Mouse (Mus musculus) hindbrain, embryonic 14.5 days (tissue): ENCODE results near the gene Cln6. TPM values are rescaled to one million over a fixed set of nuclear protein-coding genes. Genes with fewer than 3 reads are reported as not detected.
"Not testable (repeated sequence)": the region's sequence is repeated elsewhere in the genome, so short reads cannot be mapped to it uniquely, and the experiment has no call there.

ENCODE experiments used
- ATAC-seq: fragments of 200-750 bp; cut with Nextera tagmentation; 2 replicates; pipeline ENCODE4 v1.8.0; 2017; ENCODE audit warnings: moderate number of reproducible peaks, mild to moderate bottlenecking, moderate TSS enrichment, moderate library complexity; ENCODE audit not compliant: low FRiP score
- DNase-seq: peaks from one replicate; pipeline ENCODE4 v3.0.0-alpha.2; 2015; ENCODE audit warnings: low spot score
- H3K27ac ChIP-seq: fragments of 300-500 bp; sonication (generic); 2 replicates; pipeline ENCODE4 v1.5.1; 2014; ENCODE audit warnings: mild to moderate bottlenecking, moderate library complexity
- H3K27me3 ChIP-seq: fragments of 300-500 bp; sonication (generic); 2 replicates; pipeline ENCODE4 v1.6.1; 2014; ENCODE audit warnings: mild to moderate bottlenecking, low read length, mixed read lengths; ENCODE audit not compliant: control insufficient read depth, insufficient read depth
- H3K36me3 ChIP-seq: fragments of 300-500 bp; sonication (generic); replicated peaks from 2 replicates; pipeline ENCODE4 v1.6.1; 2014; ENCODE audit not compliant: control insufficient read depth, insufficient read depth
- H3K4me1 ChIP-seq: fragments of 300-500 bp; sonication (generic); replicated peaks from 2 replicates; pipeline ENCODE4 v1.6.1; 2014; ENCODE audit warnings: antibody characterized with exemption, low read length, mixed read lengths; ENCODE audit not compliant: control insufficient read depth, insufficient read depth
- H3K4me2 ChIP-seq: fragments of 300-500 bp; sonication (generic); replicated peaks from 2 replicates; pipeline ENCODE4 v1.6.1; 2014; ENCODE audit warnings: mild to moderate bottlenecking, moderate library complexity
- H3K4me3 ChIP-seq: fragments of 300-500 bp; sonication (generic); replicated peaks from 2 replicates; pipeline ENCODE4 v1.5.1; 2014; ENCODE audit warnings: mild to moderate bottlenecking, low read length
- H3K9ac ChIP-seq: fragments of 300-500 bp; sonication (generic); 2 replicates; pipeline ENCODE4 v1.6.1; 2014
- H3K9me3 ChIP-seq: fragments of 300-500 bp; sonication (generic); 2 replicates; pipeline ENCODE4 v1.6.1; 2016; ENCODE audit warnings: low read length; ENCODE audit not compliant: control insufficient read depth
- WGBS: fragments of 180-500 bp; shearing (Covaris S2); extraction: QIAGEN DNeasy Blood & Tissue Kit; methylation state at CpG from one replicate; pipeline ENCODE4 v1.1.7; 2014; 5-methylcytosine and 5-hydroxymethylcytosine counted together
- polyA plus RNA-seq: library from polyadenylated mRNA; unstranded; fragments of >200 nt; fragmentation: Nextera tagmentation; extraction: Ambion mirVana; gene quantifications from 2 replicates; pipeline ENCODE4 v1.2.1, GENCODE M21; 2014

Gene Cln6
- polyA plus RNA-seq, 1 experiment from 2014 or later = 7.1 TPM

DNA sequence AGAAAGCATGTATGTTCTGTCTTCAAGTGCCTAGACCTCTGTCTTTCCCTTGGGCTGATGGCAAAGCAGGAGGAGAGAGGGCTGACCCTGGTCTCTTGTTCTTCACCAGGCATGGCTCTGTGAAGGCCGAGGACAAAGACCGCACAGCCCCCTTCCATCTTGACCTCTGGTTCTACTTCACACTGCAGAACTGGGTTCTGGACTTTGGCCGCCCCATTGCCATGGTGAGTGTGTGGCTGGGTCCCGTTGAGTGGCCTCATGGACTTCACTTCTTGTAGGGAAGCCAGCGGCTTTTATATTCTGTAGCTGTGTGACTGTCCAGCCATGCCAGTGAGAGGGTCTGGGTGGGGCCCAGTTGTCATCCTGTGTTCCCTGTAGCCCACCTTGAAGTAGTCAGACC is 5.9 kb downstream of the Cln6 start:
- 96% methylated on average over 5 of the region's 5 CpGs for WGBS
- 0 out of 2 replicates have a peak, but pooled peaks cover 2% of the 10 kb centered on the region for H3K4me1 ChIP-seq
- no peak for ATAC-seq

DNA sequence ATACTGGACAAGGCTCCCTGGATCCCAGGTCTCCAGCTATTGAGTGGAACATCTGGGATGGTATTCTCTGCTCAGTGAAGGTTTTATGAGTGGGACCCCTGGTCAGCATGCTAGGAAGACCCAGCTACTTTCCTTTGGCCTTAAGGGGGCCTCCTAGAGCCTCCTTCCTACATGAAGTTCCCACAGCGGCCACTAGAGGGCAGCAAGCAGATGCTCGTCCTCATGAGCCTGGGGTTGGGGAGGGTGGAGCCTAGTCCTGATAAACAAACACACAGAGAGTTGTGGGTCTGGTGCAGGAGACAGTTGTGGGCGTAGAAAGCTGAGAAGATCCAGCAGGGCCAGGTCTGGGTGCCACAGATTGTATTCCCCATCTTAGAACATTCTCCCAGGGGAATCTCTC is 9.1 kb downstream of the Cln6 start:
- H3K4me2 ChIP-seq = no peak overlapping the region
- 4% methylated on average over 3 of the region's 3 CpGs for WGBS
- H3K4me1 ChIP-seq = no peaks in the 10 kb centered on the region
- H3K36me3 ChIP-seq = no peaks in the 10 kb centered on the region
- H3K27ac ChIP-seq = no peak overlapping the region
- H3K4me3 ChIP-seq = no peak overlapping the region
- ATAC-seq = peak; percentile 68; the same call in 1 of the 2 replicates
- DNase-seq = peak; percentile 84
- H3K27me3 ChIP-seq = no peaks in the 10 kb centered on the region
- no peak overlapping the region for H3K9ac ChIP-seq
- no peaks in the 10 kb centered on the region for H3K9me3 ChIP-seq

More for the DNA sequence above, 5.9 kb downstream of the Cln6 start:
- Histone ChIP-seq H3K4me3 (no peak overlapping the region), H3K4me2 (no peak overlapping the region), H3K27ac (no peak overlapping the region), H3K9ac (no peak overlapping the region), H3K36me3 (no peaks in the 10 kb centered on the region), H3K27me3 (no peaks in the 10 kb centered on the region), H3K9me3 (no peaks in the 10 kb centered on the region)
- no peak for DNase-seq

DNA sequence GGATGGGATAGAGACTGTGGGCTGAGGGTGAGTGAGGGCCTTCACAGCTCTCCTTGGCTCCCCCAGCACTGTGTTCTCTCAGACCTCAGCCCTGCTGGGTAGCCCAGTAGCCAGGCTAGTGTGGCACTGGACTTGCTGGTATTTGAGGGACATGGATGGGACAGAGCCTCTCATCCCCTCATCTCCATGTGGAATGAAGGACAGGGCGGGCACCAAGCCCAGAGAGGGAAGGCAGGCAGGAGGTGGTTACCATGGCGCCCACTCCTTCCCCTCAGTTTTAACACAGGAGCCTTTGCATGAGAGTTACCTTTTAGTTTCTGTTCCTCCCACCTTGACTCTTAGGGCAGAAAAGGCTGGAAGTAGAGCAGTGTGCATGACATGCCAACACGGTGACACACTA is 10.1 kb downstream of the Cln6 start:
- ATAC-seq (no peak), DNase-seq (no peak)
- Histone ChIP-seq H3K36me3 (no peaks in the 10 kb centered on the region), H3K9ac (no peak overlapping the region), H3K4me1 (no peaks in the 10 kb centered on the region), H3K4me2 (no peak overlapping the region), H3K4me3 (no peak overlapping the region), H3K27ac (no peak overlapping the region), H3K27me3 (no peaks in the 10 kb centered on the region), H3K9me3 (no peaks in the 10 kb centered on the region)
- WGBS = 78% methylated on average over 3 of the region's 3 CpGs

DNA sequence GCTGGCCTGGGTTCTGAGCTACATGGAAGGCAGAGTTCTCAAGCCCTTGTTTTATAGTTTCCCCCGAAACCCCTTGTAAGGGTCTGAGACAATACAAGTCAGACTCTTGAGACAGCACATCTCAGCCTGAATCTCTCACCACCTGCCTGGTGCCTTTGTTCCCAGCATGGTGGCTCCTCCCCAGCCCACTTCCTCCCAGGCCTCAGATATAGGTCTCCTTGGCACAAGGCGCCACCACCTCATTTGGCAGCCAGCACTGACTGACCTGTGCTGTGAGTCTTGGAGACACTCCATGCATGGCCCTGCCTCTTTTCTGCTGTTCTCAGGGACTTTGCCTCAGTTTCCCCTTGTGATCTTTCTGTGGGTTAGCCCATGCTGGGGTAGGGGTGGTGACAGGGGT is 13.0 kb downstream of the Cln6 start:
- H3K4me2 ChIP-seq = no peak overlapping the region
- 55% methylated on average over 2 of the region's 2 CpGs for WGBS
- no peak overlapping the region for H3K4me3 ChIP-seq
- H3K27me3 ChIP-seq = no peaks in the 10 kb centered on the region
- no peaks in the 10 kb centered on the region for H3K9me3 ChIP-seq
- DNase-seq = no peak
- no peaks in the 10 kb centered on the region for H3K4me1 ChIP-seq
- no peak for ATAC-seq
- no peaks in the 10 kb centered on the region for H3K36me3 ChIP-seq
- no peak overlapping the region for H3K9ac ChIP-seq
- H3K27ac ChIP-seq = no peak overlapping the region

DNA sequence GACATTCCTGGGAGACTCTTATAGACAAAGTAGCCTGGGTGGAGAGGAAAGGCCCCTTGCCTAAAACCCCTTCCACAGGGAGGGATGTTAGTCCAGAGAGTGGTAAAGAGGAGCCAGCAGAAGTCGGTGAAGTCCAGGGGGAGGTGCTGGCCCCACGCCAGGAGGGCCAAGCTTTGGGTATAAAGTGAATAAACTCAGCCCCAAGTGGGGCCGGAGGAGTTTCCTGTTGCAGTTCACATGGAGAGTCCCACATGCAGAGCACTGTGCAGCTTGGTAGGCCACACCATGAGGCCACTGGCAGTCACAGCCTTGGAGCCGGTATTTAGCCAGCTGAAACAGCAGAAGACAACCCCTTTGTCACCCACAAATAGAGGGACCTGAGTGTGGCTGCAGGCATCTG is 15.9 kb downstream of the Cln6 start:
- ATAC-seq (no peak), DNase-seq (no peak)
- no peak overlapping the region for H3K27ac ChIP-seq
- H3K4me3 ChIP-seq = no peak overlapping the region
- H3K27me3 ChIP-seq = no peaks in the 10 kb centered on the region
- H3K4me1 ChIP-seq = peaks cover 9% of the 10 kb centered on the region; the same call in 1 of the 2 replicates
- no peak overlapping the region for H3K9ac ChIP-seq
- H3K9me3 ChIP-seq = no peaks in the 10 kb centered on the region
- no peaks in the 10 kb centered on the region for H3K36me3 ChIP-seq
- WGBS = 56% methylated on average over 4 of the region's 4 CpGs
- no peak overlapping the region for H3K4me2 ChIP-seq

DNA sequence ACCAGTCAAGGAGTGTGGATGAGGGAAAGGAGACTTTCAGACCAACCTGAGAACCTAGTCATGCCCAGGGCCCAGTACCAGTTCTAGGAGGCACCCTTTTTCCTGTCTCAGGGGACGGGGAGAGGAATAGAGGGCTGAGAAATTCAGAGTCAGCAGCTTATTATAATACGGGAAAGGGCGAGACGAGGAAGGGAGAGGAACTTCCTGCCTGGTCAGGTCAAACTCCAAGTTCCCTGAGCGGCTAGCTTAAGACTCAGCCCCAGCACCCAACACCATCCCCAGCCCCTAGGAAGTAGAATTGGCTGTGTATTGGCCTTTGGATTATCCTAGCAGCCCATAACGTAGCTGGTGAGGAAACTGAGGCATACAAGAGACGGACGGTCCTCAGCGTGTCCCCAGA is 18.6 kb downstream of the Cln6 start:
- H3K27me3 ChIP-seq = no peaks in the 10 kb centered on the region
- peaks cover 9% of the 10 kb centered on the region; the same call in 1 of the 2 replicates for H3K4me1 ChIP-seq
- ATAC-seq = no peak
- 80% methylated on average over 9 of the region's 9 CpGs for WGBS
- no peak overlapping the region for H3K27ac ChIP-seq
- no peaks in the 10 kb centered on the region for H3K36me3 ChIP-seq
- H3K9me3 ChIP-seq = no peaks in the 10 kb centered on the region
- H3K4me3 ChIP-seq = no peak overlapping the region
- no peak overlapping the region for H3K9ac ChIP-seq
- H3K4me2 ChIP-seq = no peak overlapping the region
- DNase-seq = no peak

DNA sequence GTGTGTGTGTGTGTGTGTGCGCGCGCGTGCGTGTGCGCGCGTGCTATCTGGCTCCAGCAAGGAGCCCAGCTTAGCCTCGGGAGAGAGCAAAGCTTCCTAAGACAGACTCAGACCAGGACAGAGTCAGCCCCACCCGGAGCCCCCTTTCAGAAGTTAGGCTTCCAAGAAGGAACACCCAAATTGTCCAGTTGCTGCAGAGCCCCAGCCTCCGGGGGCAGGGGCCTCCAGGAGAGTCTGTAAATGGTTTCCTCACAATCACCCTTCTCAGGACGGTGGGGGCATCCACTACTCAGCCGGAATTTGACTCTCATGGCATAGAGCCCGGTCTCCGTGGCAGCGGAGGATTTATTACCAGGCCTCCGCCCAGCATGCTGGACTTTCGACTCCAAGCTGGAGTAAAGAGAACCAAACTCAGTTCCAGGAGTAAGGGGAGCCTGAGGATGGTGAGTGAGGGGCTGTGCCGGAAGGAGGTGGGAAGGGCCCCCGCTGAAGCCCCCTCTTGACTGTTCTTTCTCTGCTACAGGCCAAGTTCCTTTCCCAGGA is 19.2 kb downstream of the Cln6 start, which contains the start of gene Calml4:
Gene Calml4, plus strand, starts transcription at position 362 of the 543 bp plus-strand sequence.
- Histone ChIP-seq H3K36me3 (no peaks in the 10 kb centered on the region), H3K4me3 (no peak within 1 kb of the TSS), H3K27ac (no peak within 1 kb of the TSS; the same call in 1 of the 2 replicates), H3K27me3 (no peaks in the 10 kb centered on the region), H3K4me1 (peaks cover 9% of the 10 kb centered on the region; the same call in 1 of the 2 replicates), H3K4me2 (peak within 1 kb of the TSS; percentile 15; the same call in 1 of the 2 replicates), H3K9me3 (no peaks in the 10 kb centered on the region), H3K9ac (no peak within 1 kb of the TSS)
- DNase-seq (peak; percentile 64), ATAC-seq (peak; percentile 62; the same call in 1 of the 2 replicates)
- WGBS = 52% methylated on average over 20 of the region's 20 CpGs

DNA sequence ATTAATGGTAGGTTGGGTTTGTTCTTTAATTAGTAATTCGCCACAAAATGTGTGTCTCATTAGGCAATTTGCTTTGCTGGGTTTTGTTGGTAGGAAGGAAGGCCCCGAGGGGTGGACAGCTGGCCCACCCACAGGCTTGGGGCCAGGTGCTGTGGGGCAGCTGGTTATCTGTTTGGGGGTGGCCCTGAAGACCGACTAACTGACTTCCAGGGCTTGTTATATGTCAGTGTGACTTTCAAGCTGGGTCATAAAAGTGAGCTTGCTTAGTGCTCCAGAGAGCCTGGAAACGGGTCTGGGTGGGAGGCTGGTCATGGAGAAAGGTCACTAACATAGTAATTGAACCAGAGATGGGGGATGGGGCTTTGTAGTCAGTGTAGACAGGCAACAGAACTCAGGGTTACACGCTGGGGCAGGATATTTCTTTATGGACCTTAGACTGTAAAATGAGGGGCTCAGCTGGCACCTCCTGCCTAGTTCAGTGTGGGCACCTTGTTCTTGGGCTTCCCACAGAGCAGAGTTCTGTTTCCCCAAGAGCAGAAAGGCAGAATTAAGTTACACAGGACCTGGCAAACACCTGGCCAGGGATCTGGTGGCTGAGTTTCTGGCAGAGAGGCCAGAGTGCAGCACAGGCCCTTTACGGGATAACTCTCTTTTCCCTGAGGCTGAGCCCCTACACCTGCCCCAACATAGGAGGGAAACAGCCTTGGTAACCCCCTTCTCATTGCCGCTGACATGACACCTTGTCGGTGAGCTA is 19.9 kb downstream of the Cln6 start:
- DNase-seq (no peak), ATAC-seq (no peak)
- peaks cover 9% of the 10 kb centered on the region; the same call in 1 of the 2 replicates for H3K4me1 ChIP-seq
- H3K4me3 ChIP-seq = no peak overlapping the region
- H3K27me3 ChIP-seq = no peaks in the 10 kb centered on the region
- no peak overlapping the region for H3K9ac ChIP-seq
- no peaks in the 10 kb centered on the region for H3K36me3 ChIP-seq
- H3K4me2 ChIP-seq = peak overlapping the region; percentile 15; the same call in 1 of the 2 replicates
- H3K9me3 ChIP-seq = no peaks in the 10 kb centered on the region
- no peak overlapping the region; the same call in 1 of the 2 replicates for H3K27ac ChIP-seq
- 52% methylated on average over 8 of the region's 8 CpGs for WGBS

DNA sequence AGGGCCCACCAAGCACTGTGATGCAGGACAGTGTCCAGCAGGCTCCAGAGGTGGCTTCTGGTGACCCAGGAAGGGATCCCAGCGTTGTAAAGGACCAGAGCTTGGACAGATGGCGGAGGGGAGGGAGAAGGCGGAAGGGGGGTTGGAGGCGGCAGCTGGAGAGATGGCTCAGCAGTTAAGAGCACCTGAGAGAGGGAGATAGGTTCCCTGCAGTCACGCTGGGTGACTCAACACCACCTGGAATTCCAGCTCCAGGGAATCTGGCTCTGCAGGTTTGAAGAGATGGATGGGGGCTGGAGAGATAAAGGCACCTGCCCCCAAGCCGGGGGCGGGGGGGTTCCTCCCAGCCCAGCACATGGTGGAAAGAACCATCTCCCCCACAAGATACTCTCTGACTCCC is 21.5 kb downstream of the Cln6 start:
- H3K4me1 ChIP-seq, H3K27ac ChIP-seq, H3K27me3 ChIP-seq, H3K9ac ChIP-seq, H3K9me3 ChIP-seq, H3K4me2 ChIP-seq, H3K4me3 ChIP-seq, DNase-seq, ATAC-seq, H3K36me3 ChIP-seq: not testable (repeated sequence)
- WGBS = 63% methylated on average over 6 of the region's 7 CpGs
